Mouse (Mus musculus): ENCODE data around the gene Pck1.

DNA sequence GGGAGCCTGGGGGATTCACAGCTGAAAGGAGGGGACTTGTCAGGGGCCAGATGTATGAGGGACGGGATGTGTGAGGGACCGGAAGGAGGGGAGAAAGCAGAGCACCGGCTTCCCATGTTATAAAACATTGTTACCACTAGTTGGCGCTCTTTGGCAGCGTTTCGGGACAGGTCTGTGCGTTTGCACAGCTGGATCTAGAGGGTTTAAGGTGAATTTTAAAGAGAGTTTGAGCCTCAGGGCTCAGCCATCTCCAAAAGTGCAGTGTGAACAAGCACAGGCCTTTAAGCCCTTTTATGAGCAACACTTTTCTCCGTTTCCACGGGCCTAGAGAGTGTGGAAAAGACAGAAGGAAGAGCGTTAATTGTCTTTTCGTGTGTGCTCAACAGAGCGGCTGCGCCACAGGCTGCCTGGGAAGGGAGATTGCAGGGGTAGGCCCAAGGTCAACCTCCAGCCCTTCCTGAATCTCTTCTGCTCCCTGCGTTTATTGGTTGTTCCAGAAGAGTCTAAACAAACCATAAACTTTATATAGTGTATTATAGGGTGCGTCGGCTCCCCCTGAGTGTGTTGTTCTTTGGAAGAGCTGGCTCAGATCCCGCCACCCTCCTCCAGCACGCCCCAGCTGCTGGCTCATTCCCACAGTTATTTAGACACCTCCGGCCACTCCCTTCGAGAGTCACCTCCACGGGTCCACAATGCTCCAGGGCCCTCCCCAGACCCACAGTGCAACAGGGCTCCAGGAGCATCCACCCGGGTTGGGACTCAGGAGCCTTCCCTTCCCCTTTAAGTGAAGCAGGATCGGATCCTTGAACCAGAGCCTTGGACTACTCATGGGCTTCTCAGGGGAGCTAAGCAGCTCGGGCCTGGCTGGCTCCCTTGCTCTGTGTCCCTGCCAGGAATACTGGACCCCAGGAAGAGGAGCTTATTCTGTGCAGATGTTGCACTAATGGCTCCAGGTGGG, 6.8 kb downstream of the Pck1 start:
- TF ChIP-seq CTCF (IDR thresholded peaks at IDR 0.05; ENCODE audit: control insufficient read depth, insufficient read depth, insufficient read length) (peak; percentile 53), MYOG (IDR thresholded peaks at IDR 0.05; ENCODE audit: control insufficient read depth, extremely low read depth, insufficient read length) (no peak), USF1 (IDR thresholded peaks at IDR 0.05; ENCODE audit: low read depth) (no peak), MAX (IDR thresholded peaks at IDR 0.05) (no peak), MYOD1 (IDR thresholded peaks at IDR 0.05; ENCODE audit: control insufficient read depth, insufficient read length, low read depth) (no peak), CEBPB (IDR thresholded peaks at IDR 0.05; ENCODE audit: low read depth) (no peak)
